Mouse (Mus musculus): ENCODE results near the gene Olfr1174-ps.

The Olfr1174-ps gene

GRCm38 (mm10) chr2:88315035-88315434 lies at the start of gene Olfr1174-ps:
Olfr1174-ps (minus strand) TSS chr2:88315135.
- DNase-seq (ENCODE audit: low read depth, low spot score) = no peak

- peak; percentile 22 for DNase-seq (ENCODE audit: low read depth, low spot score)
Observed at GRCm38 (mm10) chr2:88356304-88356703, 41.4 kb upstream of the Olfr1174-ps start.

GRCm38 (mm10) chr2:88346392-88346791 lies 31.5 kb upstream of the Olfr1174-ps start, which contains the start of gene Olfr1177-ps:
Olfr1177-ps (minus strand) TSS chr2:88346492.
- no peak for DNase-seq (ENCODE audit: low read depth, low spot score)

GRCm38 (mm10) chr2:88336421-88336820 lies 21.5 kb upstream of the Olfr1174-ps start, which contains the start of gene Olfr1176:
Olfr1176 (plus strand) TSS chr2:88336721.
- no peak for DNase-seq (ENCODE audit: low read depth, low spot score)

GRCm38 (mm10) chr2:88327115-88327514 lies 12.2 kb upstream of the Olfr1174-ps start, which contains the start of gene Olfr1175-ps:
Olfr1175-ps (minus strand) TSS chr2:88327215.
- no peak for DNase-seq (ENCODE audit: low read depth, low spot score)

GRCm38 (mm10) chr2:88279775-88280174 lies 35.2 kb downstream of the Olfr1174-ps start, which contains the start of gene Olfr1173:
Olfr1173 (minus strand) TSS chr2:88279875.
- DNase-seq (ENCODE audit: low read depth, low spot score) = no peak
